Comparison of ENCODE assay signal across 8 mouse cellular contexts in genomic region chr8:4678218-4678907, GRCm38 (mm10).
DNase-seq lines count a peak whose midpoint lies in the region; ATAC-seq and TF ChIP-seq lines count a peak whose summit lies in the region.

No protein-coding gene starts in this region.

- H3K4me1 ChIP-seq in intestine, embryonic 15.5 days (replicated peaks), result no peaks in the 10 kb centered on the region
- H3K4me1 ChIP-seq in limb, embryonic 11.5 days (ENCODE audit: control insufficient read depth, insufficient read depth, low read length), result no peaks in the 10 kb centered on the region
- peaks cover 5% of the 10 kb centered on the region; the same call in 1 of the 2 replicates for H3K4me1 ChIP-seq in midbrain, embryonic 12.5 days
- peaks cover 3% of the 10 kb centered on the region; the same call in 1 of the 2 replicates for H3K4me1 ChIP-seq in small intestine, adult 2 months (ENCODE audit: control insufficient read depth, insufficient read depth, insufficient read length, low read length)

- no peak for DNase-seq in frontal cortex, postnatal 14 days (ENCODE audit: low spot score in 2 of 2)
- peak; percentile 67 to 82 for DNase-seq in cerebellum, postnatal 4 days (ENCODE audit: low spot score in 2 of 2)
- DNase-seq in gastrocnemius, adult 2 months, result peak; percentile 90
- peak; percentile 93 for DNase-seq in limb, embryonic 11.5 days (ENCODE audit: low spot score)

- no peaks in the 10 kb centered on the region for H3K9me3 ChIP-seq in intestine, embryonic 15.5 days
- no peaks in the 10 kb centered on the region for H3K9me3 ChIP-seq in limb, embryonic 11.5 days (ENCODE audit: control insufficient read depth, low read length)
- H3K9me3 ChIP-seq in midbrain, embryonic 12.5 days, result 0 out of 2 replicates have a peak, but pooled peaks cover 7% of the 10 kb centered on the region

- no peaks in the 10 kb centered on the region for H3K27me3 ChIP-seq in intestine, embryonic 15.5 days (replicated peaks)
- H3K27me3 ChIP-seq in limb, embryonic 11.5 days (ENCODE audit: control insufficient read depth, insufficient read depth, low read length), result no peaks in the 10 kb centered on the region
- no peaks in the 10 kb centered on the region for H3K27me3 ChIP-seq in midbrain, embryonic 12.5 days
- H3K27me3 ChIP-seq in small intestine, adult 2 months (ENCODE audit: control insufficient read depth, insufficient read depth, low read length), result no peaks in the 10 kb centered on the region

- intact Hi-C loops in gastrocnemius, adult 2 months (cut with DNase I), result loop anchor here (2.0 to 10.0 kb wide), 5 partner anchors 66 to 1054 kb away; partner anchors contain the start of genes Evi5l, Gm49320, Map2k7 and Pcp2

- TF ChIP-seq CTCF in gastrocnemius, adult 2 months (IDR thresholded peaks at IDR 0.05), result no peak
- TF ChIP-seq CTCF in small intestine, adult 2 months (IDR thresholded peaks at IDR 0.05; ENCODE audit: extremely low read depth, insufficient read length, insufficient replicate concordance, low read depth, low read length), result no peak

- H3K4me3 ChIP-seq in gastrocnemius, adult 2 months, result peak overlapping the region; percentile 92
- peak overlapping the region; percentile 70 for H3K4me3 ChIP-seq in intestine, embryonic 15.5 days (replicated peaks)
- H3K4me3 ChIP-seq in limb, embryonic 11.5 days (ENCODE audit: low read depth, low read length), result peak overlapping the region; percentile 59
- H3K4me3 ChIP-seq in midbrain, embryonic 12.5 days, result peak overlapping the region; percentile 58
- peak overlapping the region; percentile 67 for H3K4me3 ChIP-seq in small intestine, adult 2 months (ENCODE audit: low read depth, low read length)

- peak overlapping the region; percentile 62 for H3K9ac ChIP-seq in intestine, embryonic 15.5 days
- H3K9ac ChIP-seq in limb, embryonic 11.5 days (ENCODE audit: low read length), result peak overlapping the region; percentile 68
- peak overlapping the region; percentile 58 for H3K9ac ChIP-seq in midbrain, embryonic 12.5 days (replicated peaks)

- peak overlapping the region; percentile 97 for H3K27ac ChIP-seq in gastrocnemius, adult 2 months
- H3K27ac ChIP-seq in intestine, embryonic 15.5 days, result peak overlapping the region; percentile 99
- peak overlapping the region; percentile 79 for H3K27ac ChIP-seq in limb, embryonic 11.5 days (replicated peaks; ENCODE audit: low read depth, low read length)
- H3K27ac ChIP-seq in midbrain, embryonic 12.5 days (replicated peaks), result peak overlapping the region; percentile 96
- H3K27ac ChIP-seq in small intestine, adult 2 months (ENCODE audit: insufficient read depth, low read depth, low read length), result peak overlapping the region; percentile 96

- no peaks in the 10 kb centered on the region for H3K36me3 ChIP-seq in intestine, embryonic 15.5 days
- H3K36me3 ChIP-seq in limb, embryonic 11.5 days (ENCODE audit: control insufficient read depth, insufficient read depth, low read length), result no peaks in the 10 kb centered on the region
- no peaks in the 10 kb centered on the region for H3K36me3 ChIP-seq in midbrain, embryonic 12.5 days
- no peaks in the 10 kb centered on the region for H3K36me3 ChIP-seq in small intestine, adult 2 months (ENCODE audit: control insufficient read depth, insufficient read depth, low read length)

- ATAC-seq in frontal cortex, adult (ENCODE audit: low TSS enrichment), result peak; percentile 58
- peak; percentile 74 for ATAC-seq in intestine, embryonic 15.5 days
- ATAC-seq in limb, embryonic 11.5 days (ENCODE audit: insufficient number of reproducible peaks, low FRiP score, low TSS enrichment, low read depth), result peak; percentile 84
- peak; percentile 68 for ATAC-seq in midbrain, embryonic 12.5 days (ENCODE audit: low FRiP score, low read depth)

- H3K4me2 ChIP-seq in intestine, embryonic 15.5 days (replicated peaks), result peak overlapping the region; percentile 55
- H3K4me2 ChIP-seq in limb, embryonic 11.5 days (ENCODE audit: low read depth, severe bottlenecking), result peak overlapping the region; percentile 43
- H3K4me2 ChIP-seq in midbrain, embryonic 12.5 days (replicated peaks), result peak overlapping the region; percentile 51

- WGBS in intestine, embryonic 15.5 days, result under 1% methylated on average over 37 of the region's 37 CpGs
- WGBS in limb, embryonic 11.5 days, result under 1% methylated on average over 37 of the region's 37 CpGs
- under 1% methylated on average over 37 of the region's 37 CpGs for WGBS in midbrain, embryonic 12.5 days
- WGBS in small intestine, adult 2 months, result 1% methylated on average over 37 of the region's 37 CpGs

- TF ChIP-seq POLR2A in small intestine, adult 2 months (IDR thresholded peaks at IDR 0.05; ENCODE audit: low read depth, low read length), result no peak

Comparison
In these comparisons a context has a peak if more than half of its experiments do, and no peak if none do; other contexts are left out.
1. DNase-seq: peak in cerebellum, postnatal 4 days (2 of 2), gastrocnemius, adult 2 months (single experiment) and limb, embryonic 11.5 days (single experiment); none in frontal cortex, postnatal 14 days (0 of 2).
2. Peak in every context shown above with its lines, with median percentiles within 50 percentile points of each other: ATAC-seq, H3K27ac ChIP-seq, H3K4me3 ChIP-seq, H3K4me2 ChIP-seq and H3K9ac ChIP-seq.